Mouse (Mus musculus): Measurements from ENCODE around the gene Nectin1. TPM values are rescaled to one million over a fixed set of nuclear protein-coding genes. Genes with fewer than 3 reads are reported as not detected.

Gene Nectin1
- polyA plus RNA-seq, 2 experiments from 2014 or later = 1.2 to 1.5 TPM

DNA sequence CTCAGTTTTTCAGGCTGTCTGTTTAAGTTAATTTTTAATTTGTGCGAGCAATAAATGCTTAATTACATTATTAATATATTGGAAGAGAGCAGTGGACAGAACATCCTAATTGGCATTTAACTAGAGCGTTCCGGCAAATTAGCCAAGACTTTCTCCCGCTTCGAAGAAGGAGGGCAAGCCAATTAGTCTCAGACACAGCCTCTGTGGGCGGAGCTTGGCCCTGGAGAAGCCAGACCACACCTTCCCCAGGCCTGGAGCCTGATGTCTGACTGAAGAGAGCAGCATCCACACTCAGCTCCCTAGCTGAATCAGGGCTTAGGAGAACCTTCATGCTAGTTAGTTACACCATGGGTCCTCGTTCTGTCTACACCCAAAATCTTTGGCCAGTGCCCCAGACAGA is 64.8 kb downstream of the Nectin1 start:
- no peak for ATAC-seq

DNA sequence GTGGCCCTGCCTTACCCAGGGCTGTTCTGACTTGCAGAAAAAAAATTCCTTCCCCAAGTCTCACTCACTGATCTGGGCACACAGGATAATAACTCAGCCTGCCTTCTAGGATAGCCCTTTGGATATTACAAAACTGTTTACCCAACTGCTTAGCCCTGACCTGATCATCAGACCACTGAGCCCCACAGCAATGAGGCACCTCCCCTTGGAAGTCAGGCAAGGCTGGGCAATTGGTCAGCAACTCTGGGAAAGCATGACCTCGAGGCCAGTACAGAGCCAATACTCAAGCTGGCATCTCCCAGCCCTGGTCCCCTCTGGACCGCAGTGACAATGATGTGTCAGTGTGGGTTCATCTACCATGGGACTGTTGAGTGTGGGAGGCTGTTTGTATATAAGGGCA is 69.4 kb downstream of the Nectin1 start:
- no peak for ATAC-seq

DNA sequence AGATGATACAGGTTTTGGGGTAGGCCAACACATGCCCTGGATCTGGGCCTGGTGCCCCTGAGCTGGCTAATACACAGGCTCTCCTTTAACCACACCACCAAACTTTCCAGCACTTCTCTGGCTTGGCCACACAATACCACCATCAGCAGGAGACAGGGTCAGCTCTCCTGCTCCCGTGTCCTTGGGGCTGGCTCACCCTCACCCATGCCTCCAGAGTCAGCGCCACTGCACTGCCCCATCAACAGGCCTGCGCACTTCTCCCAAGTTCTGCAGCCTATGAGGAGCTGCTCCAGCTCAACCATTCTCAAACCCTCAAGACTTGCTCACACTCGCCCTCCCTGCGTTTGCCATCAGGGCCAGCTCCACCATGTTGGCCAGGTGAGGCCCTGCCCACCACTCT is 78.4 kb downstream of the Nectin1 start:
- no peak for ATAC-seq

DNA sequence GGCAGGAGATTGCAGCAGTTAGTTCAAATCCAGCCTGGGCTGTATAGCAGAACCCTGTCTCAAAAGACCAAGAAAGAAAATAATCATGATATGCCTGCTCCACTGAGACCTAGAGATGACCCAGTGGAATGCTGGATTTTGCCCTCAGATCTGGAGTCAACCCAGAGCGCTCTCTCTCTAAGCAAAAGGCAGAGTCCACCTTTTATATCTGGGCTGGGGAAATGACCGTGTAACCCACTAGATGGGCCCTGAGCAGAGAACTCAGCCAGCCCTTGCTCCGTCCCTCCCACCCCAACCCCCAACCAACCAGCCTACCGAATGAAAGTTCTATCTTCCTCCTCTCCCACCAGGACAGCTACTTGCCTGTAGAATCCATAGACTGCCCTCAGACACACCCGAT is 81.4 kb downstream of the Nectin1 start:
- ATAC-seq = no peak

DNA sequence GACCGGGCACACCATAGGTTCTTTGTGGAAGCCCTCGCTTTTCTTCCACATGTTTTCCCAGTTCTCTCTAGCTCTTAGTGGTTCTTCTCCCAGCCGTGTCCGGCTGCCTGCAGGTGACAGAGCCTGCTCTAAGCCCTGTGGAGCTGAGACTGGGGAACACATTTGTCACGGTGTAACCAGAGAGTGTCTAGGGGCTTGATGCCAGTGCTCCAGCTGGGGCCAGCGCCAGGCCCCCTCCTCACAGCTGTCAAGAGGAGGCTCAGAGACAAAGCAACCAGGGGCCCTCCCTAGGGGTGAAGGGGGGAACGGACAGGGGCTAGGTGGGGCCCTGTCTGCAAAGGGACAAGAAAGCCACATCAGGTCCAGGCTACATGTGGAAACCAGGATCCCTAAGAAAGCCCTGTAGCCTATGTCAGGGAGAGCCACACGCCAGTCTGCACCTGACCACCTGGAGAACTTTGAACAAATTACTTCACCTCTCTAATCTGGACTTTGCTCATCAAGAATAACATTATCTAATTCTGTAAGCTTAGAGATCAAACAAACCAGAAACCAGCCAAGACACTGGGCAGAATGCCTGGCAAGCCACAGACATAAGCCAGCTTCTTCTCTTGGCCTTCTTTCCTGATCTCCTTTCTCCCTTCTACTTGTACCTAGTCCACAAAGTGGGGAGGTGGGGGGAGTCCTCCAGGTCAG is 82.9 kb downstream of the Nectin1 start:
- no peak for ATAC-seq

DNA sequence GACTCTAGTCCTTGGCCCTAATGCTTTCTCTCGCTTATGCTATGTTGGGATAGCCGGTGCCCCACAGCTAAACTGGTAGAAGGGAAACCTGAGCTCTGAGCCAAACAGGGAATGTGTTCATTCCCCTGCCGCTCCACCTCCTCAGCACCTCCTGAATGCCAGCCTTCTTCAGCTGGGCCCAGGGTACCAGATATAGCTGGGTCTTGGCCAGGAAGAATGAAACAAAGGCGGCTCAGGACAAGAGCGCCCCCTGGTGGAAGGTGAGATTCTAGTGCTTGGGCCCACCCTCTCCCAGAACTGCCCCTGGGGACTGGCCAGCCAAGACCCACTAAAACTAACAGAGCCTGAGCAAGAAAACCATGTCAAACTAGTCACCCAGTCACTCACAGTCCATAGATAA is 83.8 kb downstream of the Nectin1 start:
- no peak for ATAC-seq

DNA sequence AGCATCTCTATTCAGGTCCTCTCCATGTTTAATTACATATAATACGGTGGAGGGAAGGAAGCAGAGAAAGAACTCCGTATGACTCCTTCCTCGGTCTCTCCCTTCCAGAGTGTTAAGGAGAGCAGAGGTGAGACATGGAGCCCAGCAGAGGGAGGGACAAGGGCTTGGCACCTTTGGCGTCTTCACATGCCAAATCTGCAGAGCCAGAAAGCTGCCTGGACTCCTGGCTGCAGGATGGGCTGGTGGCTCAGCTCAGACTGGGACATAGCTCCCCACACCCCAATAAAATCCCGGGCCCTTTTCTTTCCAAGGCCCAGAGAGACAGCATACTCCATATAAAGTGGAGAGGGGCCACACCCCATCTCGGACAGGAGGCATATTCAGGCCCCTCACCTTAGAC is 85.2 kb downstream of the Nectin1 start:
- ATAC-seq = no peak

DNA sequence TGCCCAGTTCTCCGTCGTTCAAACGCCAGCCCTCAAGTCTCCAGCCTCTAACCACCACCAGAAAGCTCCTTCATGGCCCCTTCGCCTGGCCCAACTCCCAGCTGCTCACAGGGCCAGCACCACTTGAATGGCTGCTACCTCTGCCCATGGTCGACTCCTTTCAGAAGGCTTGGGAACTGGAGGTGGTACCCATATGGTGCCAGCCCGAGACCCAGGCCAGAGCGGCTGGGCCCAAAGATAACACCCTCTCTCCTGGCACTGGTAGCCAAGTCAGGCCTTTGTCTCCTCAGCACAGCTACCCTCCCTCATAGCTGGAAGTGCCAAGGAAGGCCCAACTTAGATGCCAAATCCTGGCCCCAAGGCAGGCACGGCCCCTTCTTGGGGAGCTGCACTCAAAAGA is 89.4 kb downstream of the Nectin1 start:
- no peak for ATAC-seq

DNA sequence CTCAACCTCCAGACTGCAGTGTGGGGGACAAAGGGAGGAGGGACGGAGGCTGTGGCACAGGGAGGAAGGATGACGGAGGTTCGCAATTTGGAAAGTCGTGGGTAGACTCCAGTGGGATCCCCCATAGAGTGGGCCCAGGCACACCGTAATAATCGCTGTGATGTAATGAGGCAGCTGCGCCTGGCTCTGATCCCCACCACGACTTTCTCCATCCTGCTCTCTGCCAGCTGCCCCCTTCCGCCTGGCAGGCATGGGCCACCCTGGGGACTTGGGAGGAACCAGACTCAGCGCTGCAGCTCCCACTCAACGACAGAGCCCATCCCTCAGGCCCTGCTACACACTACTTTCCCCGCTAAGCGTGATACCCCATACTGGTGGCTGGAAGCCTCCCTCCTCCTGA is 90.5 kb downstream of the Nectin1 start:
- no peak for ATAC-seq

DNA sequence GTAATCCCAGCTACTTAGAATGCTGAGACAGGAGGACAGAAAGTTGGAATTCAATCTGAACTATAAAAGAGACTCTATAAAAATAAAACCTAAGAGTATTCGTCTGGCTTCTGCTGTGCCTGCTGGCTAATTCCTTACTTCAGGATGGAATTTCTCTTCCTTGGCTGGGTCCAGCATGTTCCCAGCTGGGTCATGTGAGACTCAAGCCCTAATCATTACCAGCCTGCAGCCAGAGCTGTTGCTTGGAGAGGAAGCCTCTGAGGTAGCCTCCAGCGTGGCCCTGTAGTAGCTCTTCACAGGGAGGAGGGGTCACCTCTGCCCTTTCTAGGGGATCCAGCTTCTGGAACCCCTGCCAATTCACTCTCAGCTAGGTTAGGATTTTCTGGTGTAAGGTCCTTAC is 94.8 kb downstream of the Nectin1 start:
- ATAC-seq = no peak

DNA sequence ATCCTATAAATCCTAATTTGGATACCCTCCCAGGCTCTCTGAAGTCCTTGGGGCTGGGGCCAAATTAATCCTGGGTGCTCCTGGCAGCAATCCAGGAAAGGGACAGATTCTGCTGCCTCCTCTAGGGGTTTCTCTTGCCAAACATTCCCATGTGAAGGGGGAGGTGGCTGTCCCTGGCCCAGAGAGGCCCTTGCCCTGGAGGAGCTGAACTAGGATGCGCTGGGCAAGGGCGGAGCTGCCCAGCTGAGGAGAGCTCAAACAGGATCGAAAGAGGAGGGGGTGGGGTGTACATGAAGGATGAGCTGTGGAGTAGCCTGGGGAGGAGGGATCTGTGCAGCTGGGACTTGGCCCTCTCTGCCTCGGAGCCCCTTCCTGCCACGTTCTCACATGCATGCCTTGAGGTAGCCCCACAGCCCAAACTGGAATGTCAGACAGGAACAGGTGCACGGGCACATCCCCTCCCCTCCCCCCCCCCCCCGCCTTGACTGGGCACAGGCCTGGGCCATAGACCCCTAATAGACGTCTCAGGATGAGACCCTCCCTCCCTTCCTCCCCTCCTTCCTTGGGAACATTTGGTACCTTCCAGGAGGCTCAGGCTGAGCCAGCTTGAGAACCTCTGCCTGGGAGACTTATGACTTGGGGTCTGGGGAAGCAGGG is 99.3 kb downstream of the Nectin1 start:
- no peak for ATAC-seq

DNA sequence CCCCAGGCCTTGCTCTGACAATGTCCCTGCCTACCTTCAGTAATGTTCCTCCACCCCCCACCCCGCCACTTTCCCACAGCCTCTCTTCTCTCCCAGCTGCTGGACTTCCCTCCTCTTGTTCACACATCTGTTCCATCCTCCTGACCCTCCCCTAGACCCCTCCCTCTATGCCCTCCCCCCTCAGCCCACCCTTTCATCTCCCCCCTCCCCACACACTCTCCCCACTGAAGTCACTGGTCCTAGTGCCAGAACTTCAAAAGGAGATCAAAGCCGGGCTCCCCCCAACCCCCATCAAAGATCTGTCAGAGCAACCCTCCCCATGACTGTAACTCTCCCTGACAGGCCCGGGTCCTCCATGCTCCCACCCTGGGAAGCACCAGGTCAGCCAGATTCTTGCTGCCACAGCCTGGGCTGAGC is 99.9 kb downstream of the Nectin1 start:
- ATAC-seq = no peak

DNA sequence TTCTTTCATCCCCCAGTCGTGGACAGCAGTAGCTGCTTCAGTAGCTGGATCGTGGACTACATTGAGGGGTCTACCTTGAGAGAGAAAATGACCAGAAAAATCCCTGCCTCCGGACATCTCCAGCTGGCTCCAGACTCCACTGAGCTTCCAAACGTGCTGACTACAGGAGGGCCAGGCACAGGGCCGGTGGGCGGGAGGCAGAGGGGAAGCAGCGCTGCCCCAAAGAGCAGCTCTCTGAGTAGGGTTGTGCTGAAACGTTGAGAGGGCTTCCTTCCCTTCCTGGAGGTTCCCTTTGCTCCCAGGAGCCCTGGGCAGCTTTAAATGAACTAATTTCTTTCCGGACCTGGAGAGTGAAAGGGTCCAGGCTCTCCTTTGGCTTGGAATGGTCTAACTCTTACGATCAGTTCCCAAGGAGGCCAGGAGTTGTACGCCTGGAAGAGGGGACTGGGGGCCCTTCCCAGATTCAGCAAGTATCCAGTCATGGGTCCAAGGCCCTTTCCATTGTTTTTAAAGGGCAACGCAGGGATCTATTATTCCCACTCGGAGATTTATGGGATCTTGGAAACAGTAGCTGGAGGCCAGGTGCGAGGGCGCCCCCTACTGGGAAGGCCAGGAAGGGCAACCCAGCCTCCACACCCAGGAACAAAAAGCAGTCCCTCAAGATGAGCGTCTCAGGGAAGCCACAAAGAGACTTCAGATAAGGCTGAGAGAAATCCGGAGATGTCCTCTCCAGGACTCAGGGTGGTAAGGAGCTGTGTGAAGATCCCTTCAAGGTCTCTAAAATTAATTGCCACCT is 102.1 kb downstream of the Nectin1 start:
- ATAC-seq = no peak

DNA sequence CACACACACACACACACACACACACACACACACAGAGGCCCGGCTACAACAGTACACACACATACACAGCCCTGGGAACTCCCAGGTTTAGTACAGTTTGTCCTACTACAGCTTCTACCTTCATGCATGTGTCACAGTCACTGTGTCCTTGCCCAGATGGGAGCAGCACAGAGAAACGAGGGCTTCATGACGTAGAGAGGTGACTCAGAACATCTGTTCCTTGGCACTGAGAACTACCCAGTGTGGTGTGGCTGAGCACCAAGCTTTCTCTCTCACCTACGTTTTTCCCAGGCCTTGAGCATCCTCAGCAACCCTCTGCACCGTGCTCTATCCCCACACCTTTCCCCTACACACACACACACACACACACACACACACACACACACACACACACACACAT is 104.1 kb downstream of the Nectin1 start:
- no peak for ATAC-seq

DNA sequence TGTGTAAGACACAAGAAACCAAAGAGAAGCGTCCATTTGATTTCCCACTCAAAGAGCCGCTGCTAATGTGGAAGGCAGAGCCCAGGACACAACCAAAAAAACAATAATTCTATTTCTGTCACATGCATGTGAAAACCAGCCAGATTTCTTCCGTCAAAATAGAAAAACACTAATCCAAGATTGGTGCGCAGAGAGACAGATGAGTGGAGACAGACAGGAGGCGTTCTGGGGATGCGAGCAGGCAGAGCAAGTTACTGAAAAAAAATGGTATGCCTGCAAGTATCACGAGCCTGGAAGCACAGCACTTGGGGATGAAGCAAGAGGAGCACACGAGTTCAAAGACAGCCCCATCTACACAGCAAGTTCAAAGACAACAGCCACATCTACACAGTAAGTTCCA is 106.5 kb downstream of the Nectin1 start:
- ATAC-seq = no peak

DNA sequence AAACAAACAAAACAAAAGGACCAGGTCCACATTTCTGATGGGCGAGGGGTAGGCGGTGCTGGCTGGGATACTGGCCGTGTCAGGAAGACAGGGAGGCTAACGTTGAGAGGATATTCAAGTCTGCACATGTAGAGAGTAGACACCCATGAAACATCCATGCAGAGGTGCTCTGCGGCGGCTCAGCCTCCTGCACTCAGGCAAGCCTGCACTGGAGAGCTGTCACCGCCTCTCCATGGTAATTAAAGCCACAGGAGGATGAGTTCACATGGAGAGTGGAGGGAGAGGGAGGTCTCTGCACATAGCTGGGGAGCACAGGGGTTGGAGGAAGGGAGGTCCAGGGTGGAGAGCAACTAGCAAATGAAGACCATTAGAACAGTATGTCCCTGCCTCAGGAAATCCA is 107.4 kb downstream of the Nectin1 start:
- ATAC-seq = no peak

DNA sequence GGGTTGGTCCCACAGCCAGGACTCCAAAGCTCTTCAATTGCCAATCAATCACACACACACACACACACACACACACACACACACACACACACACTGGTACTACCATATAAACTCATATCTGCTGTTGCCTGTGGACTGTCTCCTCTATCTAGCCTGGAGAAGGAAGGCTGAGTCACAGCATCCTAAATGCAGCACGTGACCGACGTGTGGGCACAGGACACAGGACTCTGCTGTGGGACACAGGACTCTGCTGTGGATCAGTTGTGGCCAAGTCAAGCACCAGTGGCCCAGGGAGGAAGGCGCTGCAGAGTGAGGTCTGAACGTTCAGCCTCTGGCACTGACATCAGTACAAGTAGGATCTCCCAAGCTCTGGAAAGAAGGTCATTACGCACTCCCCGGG is 112.1 kb downstream of the Nectin1 start:
- ATAC-seq = no peak

Measured in activated CD4-positive, CD25-positive, alpha-beta regulatory T cell, adult 4 months (primary cell).